Mouse (Mus musculus) urinary bladder, postnatal 0 days (tissue): ENCODE measurements around the gene Samsn1. TPM values are rescaled to one million over a fixed set of nuclear protein-coding genes. Genes with fewer than 3 reads are reported as not detected.

Experiments
- polyA plus RNA-seq: library from polyadenylated mRNA; unstranded; fragments of >200 nt; fragmentation: Nextera tagmentation; extraction: Ambion mirVana; gene quantifications from 2 replicates; pipeline ENCODE4 v1.2.1, GENCODE M21; 2015

Samsn1 gene
- polyA plus RNA-seq = 2.4 and 4.7 TPM in 2 replicates

GRCm38 (mm10) chr16:76022181-76022580 lies at the start of gene Samsn1:
Gene Samsn1, minus strand, starts transcription at chr16:76022281.

